Mouse (Mus musculus): ENCODE measurements around the gene Rpl3.

DNA sequence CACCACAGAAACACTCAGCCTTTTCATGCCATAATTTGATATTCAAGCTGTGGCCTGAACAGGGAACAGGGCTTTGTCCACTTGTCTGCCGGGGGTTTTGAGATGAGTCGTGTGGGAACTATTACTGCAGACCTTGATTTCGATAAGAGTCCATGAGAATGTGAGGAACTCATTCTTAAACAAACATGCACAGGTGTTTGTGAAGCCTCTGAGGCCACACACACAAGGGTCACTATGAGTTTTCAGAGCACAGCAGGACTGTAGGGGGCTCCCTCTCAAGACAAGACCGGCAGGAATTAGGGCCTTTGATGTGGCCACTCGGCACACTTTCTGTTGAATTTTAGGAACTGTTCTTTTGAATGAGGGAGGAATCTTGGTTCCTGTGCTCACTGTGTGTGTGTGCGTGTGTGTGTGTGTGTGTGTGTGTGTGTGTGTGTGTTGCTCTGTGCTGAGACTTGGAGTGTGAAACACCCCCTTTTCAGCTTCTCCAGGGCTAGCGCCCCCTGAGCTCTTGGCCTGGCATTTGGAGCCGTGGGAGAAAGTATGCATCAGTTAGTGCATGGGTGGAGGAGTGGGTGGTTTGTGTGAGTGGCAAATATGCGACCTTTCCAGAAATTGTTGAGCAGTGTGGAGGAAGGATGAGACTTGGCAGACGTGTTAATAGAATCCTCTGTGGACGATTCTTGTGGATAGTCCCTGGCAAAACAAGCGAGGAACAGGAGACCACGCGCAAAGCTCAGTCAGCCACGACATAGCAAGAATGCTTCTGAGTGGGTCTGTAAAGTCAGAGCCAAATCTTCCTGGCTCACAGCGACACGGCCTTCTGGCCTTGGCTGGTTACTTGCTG is 46.5 kb upstream of the Rpl3 start:
- TF ChIP-seq CTCF (conservative IDR thresholded peaks at IDR 0.05; ENCODE audit: low read length): no peak
- no peak for TF ChIP-seq NANOG (IDR thresholded peaks at IDR 0.05; ENCODE audit: borderline replicate concordance, low read length)
